Mouse (Mus musculus) 416B (cell line): ENCODE data around the gene Hepacam2.
A peak's percentile ranks its signal among the peaks of the same experiment; 100 is the strongest.
"Not testable (repeated sequence)": the region's sequence is repeated elsewhere in the genome, so short reads cannot be mapped to it uniquely, and the experiment has no call there.

Experiments
- DNase-seq: peaks from one replicate; pipeline ENCODE4 v3.0.0; 2011; ENCODE audit warnings: low read depth

Hepacam2 gene

DNA sequence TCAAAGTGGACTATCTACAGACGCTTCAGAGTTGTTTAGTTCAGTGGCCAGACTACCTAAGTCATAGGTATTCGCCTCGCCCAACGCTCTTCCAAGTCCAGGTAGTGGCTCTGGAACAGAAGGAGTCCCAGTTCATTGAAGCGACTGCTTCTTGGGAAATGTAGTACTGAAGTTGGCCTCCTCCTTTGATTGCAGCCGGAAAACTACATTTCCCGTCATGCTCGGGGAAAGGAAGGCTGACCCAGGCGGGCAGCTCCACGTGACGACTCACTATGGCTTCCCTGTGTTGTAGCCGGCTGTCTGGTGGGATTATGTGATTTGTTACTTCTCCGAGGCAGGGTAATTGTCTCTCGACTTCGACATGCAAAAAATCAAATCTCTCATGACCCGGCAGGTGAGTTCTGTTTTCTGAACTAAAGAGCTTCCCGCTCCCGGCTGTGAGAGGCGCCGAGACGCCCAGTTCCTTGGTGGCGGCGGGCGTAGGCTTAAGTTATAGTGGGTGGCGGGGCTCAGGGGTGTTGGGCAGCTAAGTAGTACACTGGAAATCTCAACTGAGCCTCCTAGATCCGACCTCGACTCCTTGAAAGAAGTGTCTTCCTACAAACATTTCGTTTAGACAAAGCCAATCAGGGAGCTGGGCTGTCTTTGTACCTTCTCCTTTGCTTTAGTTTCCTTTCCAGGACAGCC lies at the start of gene Hepacam2, which contains the start of gene Vps50:
Hepacam2 (minus strand) TSS at position 137 of the 687 bp plus-strand sequence.
Vps50 (plus strand) TSS at position 221 of the 687 bp plus-strand sequence.
- DNase-seq = peak; percentile 93

DNA sequence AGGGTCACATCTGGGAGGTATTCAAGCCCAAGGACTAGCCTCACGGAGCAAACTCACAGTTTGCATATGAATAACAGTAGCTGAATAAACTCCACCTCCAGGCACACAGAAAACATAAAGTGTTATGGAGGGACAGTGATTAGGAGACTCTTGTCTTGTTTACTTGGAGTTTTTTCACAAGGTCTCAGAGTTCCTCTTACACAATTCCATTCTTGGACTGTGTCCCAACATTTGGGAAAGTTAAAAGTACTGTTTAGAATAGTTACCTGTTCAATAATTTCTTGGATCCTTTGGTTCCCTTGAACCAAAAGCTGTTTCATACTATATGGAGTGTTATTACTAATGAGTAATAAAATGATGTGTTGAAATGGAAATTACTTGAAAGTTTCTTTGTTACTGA lies 46.9 kb upstream of the Hepacam2 start:
- no peak for DNase-seq

- no peak for DNase-seq
These were observed 45.8 kb upstream of the Hepacam2 start for GRCm38 (mm10) chr6:3543862-3544261.

GRCm38 (mm10) chr6:3539470-3539869 lies 41.4 kb upstream of the Hepacam2 start:
- DNase-seq = no peak

GRCm38 (mm10) chr6:3536048-3536447 lies 38.0 kb upstream of the Hepacam2 start:
- peak; percentile 77 for DNase-seq

DNA sequence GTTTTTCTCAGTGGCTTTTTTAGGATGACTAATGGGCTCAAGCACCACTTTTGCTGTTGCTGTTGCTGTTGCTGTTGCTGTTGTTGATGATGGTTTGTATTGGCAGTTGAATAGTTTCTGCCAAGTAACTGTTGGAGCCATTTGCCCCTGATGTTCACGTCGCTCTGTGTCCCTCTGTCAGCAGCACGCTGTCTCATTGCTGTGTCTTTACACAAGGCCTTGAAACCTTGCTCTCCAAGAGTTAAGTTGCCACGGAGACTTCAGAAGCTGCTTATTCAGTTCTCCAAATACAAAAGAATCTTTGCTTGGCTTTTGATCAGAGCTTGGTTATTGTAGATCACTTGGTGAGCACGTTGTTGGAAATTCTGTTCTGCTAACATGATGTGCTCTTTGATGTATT lies 33.3 kb upstream of the Hepacam2 start:
- DNase-seq = no peak

DNA sequence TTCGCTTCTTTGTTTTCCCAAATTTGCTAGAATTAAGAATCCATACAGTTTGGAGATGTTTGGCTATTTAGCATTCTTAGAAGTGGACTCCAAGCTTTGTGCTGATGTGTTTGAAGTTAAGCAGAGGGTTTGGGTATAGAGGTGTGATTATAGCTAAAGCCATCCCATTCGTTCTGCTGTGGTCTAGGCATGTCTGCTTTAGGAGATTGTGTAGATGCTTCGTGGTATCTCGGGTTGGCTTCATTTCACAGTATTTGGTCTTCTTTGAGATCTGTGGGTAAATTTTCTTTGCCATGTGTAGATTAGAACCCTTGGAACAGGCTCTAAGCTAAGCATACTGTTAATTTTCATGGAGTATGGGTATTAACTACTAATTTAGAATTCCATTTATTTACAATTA lies 30.1 kb upstream of the Hepacam2 start:
- DNase-seq = no peak

DNA sequence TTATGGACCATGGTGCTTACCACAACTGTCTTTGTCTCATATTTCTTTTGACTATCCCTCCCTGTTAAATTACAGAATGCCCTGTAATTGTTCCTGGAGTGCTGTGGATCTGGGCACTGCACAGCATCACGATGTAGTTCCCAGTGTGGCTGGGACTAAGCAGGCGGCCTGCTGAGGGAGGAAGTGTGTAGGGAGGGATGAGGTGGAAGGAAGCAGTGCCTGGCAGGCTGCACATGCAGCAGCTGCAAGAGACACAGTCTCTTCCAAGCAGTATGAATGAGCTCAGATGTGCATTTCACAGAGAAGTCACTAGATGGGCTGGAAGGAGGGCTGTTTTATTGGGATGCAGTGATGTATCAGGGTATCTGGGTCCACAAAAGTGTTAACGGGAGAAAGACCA lies 14.5 kb upstream of the Hepacam2 start:
- DNase-seq = peak; percentile 28

DNA sequence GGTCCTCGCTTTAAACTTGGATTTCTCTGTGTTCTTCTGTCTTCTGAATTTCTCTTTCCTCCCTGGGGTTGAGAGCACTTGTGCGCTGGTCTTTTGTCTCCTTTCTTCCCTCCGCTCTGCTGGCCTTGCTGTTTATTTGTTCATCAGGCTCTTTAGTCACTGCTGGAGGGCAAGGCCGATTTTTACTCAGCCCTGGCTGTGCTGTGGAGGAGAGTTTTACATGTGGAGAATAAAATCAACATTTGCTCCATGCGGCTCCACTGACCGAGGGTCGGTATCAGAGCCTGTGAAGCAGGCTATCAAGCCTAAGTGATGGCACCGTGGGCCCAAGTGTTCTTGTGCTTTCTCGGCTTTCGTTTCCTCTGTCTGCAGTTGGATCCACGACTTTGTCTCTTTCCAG lies 13.5 kb upstream of the Hepacam2 start:
- no peak for DNase-seq

DNA sequence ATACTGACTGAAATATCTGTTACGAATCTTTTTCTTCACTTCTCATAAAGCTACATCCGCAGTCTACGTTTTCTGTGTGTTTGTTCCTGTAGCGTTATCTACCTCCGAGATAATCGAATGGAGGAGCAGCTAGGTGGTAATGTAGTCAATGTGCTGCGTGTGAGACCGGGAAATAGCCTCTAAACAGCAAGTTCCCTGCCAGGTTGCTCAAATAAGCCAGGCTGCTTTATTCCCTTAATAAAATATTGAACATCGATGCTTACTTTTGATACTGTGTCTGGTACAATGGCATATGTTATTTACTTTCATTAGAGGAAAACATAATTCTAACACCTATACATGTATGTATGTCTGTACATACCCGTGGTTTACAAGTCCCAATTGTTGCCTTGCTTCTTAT lies 13.0 kb upstream of the Hepacam2 start:
- no peak for DNase-seq

- DNase-seq = peak; percentile 84
These were observed 11.7 kb upstream of the Hepacam2 start for GRCm38 (mm10) chr6:3509782-3510181.

- not testable (repeated sequence) for DNase-seq
These were observed 10.1 kb upstream of the Hepacam2 start for GRCm38 (mm10) chr6:3508151-3508550.

DNA sequence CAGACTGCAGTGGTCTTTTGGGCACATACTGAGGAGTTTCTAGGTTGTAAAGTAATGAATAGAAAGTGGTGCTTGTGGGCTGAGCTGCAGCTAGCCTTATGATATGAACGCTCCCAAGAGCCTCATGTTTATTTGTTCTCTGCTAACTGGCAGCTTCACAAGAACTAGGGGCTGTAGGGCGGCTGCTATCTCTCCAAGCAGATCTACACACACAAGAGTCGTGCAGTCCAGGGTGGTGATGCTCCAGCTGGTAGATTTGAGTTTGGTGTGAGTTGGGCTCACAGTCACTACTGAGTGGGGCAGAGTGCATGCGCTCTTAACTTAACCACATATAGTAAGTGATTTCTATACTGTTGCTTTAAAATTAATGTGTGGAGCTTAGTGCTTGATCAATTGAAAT lies 9.0 kb upstream of the Hepacam2 start:
- no peak for DNase-seq

GRCm38 (mm10) chr6:3505289-3505688 lies 7.2 kb upstream of the Hepacam2 start:
- DNase-seq = no peak

GRCm38 (mm10) chr6:3500286-3500685 lies 2.2 kb upstream of the Hepacam2 start:
- no peak for DNase-seq

DNA sequence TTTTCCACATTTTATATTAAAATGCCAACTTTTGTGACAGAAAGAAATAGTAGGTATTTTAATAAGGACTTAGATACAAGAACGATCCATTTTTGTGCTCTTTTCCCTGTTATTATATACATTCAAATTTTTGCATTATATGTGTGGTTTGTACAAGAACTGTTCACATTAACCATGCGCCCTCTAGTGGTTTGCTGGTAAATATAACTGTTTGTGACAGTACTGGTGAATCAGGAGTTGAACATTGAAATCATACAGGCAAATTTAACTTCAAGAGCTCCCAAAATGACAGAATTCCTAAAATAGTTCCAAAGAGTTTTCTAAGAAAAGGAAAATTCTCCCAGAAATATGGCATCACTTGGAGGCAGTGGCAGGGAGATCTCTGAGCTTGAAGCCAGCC lies 1.9 kb downstream of the Hepacam2 start:
- DNase-seq = peak; percentile 67

DNA sequence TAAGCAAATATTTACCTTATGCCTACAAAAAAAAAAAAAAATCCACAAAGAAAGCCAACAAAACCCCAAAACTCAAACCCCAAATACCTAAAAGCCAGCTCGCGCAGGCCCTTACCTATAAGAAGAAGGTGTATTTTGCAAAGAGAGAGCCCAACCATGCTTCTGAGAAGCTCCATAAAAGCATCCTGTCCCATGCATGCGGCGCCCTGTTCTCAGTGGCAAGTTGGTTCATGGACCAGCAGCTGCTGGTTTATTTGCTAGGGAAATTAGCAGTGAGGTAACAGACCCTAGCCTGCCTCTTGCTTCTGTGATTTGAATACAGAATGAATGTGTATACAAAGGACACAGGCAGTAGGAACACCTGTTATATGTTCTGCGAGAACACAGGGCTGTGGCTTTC lies 3.8 kb downstream of the Hepacam2 start:
- no peak for DNase-seq

- no peak for DNase-seq
These were observed 10.7 kb downstream of the Hepacam2 start for GRCm38 (mm10) chr6:3487355-3487754.

DNA sequence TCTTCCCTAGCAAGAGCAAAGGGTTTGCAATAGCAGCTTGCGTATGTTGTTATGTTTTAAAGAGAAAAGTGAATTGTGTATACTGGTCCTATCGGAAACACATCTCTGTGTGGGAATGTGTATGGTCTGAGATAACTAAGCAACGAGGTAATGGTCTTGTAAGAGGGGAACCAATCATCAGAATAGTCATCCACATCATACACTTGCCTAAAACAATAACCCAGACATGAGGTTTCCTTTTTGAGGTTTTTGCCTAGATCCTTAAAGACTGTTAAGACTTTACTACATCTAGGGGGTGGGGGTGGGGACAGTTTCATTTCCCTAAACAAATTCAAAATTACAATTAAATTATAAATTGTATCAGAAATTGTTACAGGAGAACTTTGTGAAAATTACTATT lies 13.0 kb downstream of the Hepacam2 start:
- no peak for DNase-seq

GRCm38 (mm10) chr6:3481705-3482104 lies 16.4 kb downstream of the Hepacam2 start:
- no peak for DNase-seq

DNA sequence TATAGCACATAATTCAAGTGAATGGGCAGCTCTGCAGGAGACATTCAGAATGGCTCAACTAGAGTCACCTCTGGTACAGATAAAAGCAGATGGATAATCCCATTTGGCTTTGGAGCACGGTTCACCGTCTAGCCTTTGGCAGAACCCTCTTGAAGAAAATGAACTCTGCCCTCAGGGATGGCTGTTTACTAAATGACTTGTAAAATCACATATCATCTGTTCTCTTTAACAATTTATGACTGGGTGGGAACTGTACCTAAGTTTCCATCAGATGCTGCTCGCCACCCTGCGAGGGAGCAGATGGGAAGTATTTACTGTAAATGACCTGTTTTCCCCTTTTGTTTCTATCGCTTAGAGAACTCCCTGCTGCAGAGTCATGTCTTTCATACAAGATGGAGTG lies 18.2 kb downstream of the Hepacam2 start:
- DNase-seq = no peak

- DNase-seq = no peak
These were observed 21.8 kb downstream of the Hepacam2 start for GRCm38 (mm10) chr6:3476299-3476698.

DNA sequence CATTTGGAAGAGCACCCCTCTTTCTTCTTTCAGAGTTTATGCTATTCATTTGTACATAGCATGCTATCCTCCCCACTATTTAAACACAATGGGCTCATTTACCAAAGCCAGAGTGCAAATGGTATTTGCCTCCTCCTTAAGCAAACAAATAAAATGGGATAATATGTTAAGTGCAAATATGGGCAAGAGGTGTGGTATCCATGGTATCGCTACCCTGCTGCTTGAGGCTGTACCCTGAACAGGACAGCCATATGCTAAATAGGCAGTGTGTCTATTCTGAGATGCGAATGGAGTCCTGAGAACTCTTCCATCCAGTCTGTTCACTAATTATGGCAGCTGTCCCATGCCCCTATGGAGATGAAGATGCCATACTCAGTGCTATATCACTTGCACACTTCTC lies 27.4 kb downstream of the Hepacam2 start:
- no peak for DNase-seq

DNA sequence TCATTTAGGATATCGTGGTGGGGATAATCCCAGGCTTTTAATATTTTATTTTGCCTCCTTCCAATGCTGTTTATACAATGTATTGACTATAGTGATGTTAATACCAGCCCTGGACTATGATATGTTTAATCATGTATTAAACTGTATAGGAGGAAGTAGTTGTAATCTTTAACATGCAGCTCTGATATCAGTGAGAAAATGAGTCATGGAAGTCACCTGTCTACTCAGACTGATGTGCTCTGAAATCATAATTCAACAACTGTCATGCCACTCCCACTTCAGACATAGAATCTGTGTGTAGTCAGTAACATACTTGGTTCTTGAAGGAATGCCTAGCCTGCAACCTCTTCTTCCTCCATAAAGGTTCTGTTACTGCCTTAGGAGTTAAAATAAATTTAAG lies 29.5 kb downstream of the Hepacam2 start:
- no peak for DNase-seq
